Mouse (Mus musculus) cortical plate, adult 2 months (tissue): ENCODE results near the gene Pde8b. TPM values are rescaled to one million over a fixed set of nuclear protein-coding genes. Genes with fewer than 3 reads are reported as not detected.

Source experiments
- H3K27ac ChIP-seq: fragments of 200-500 bp; 2 replicates; pipeline ENCODE4 v1.5.1; 2012; ENCODE audit warnings: low read length, control low read depth, inconsistent platforms; ENCODE audit not compliant: insufficient read depth
- H3K4me1 ChIP-seq: fragments of 200-500 bp; 2 replicates; pipeline ENCODE4 v1.6.1; 2011; ENCODE audit warnings: low read length; ENCODE audit not compliant: control insufficient read depth, insufficient read depth
- H3K4me3 ChIP-seq: fragments of 200-500 bp; 2 replicates; pipeline ENCODE4 v1.5.1; 2011; ENCODE audit warnings: mild to moderate bottlenecking, low read length, control low read depth; ENCODE audit not compliant: insufficient read depth
- CTCF ChIP-seq: fragments of 200-500 bp; IDR thresholded peaks from 2 replicates; pipeline ENCODE4 v1.5.1; 2011; ENCODE audit warnings: mild to moderate bottlenecking, control low read depth, low read length; ENCODE audit not compliant: insufficient read depth; ENCODE audit errors: extremely low read depth
- POLR2A ChIP-seq: fragments of 200-500 bp; IDR thresholded peaks from 2 replicates; pipeline ENCODE4 v1.6.1; 2011; ENCODE audit warnings: mild to moderate bottlenecking, low read length, control low read depth; ENCODE audit not compliant: insufficient read depth; ENCODE audit errors: extremely low read depth
- polyA plus RNA-seq: library from polyadenylated mRNA; depleted of rRNA; stranded (reverse); fragments of >200 nt; gene quantifications from 2 replicates; pipeline ENCODE4 v1.2.3, GENCODE M21; 2012; rRNA removed

Gene Pde8b
- polyA plus RNA-seq, 1 experiment = 88.4 TPM

GRCm38 (mm10) chr13:95007281-95007680 is 242.9 kb downstream of the Pde8b start:
- TF ChIP-seq CTCF (no peak), POLR2A (no peak)
- H3K4me1 ChIP-seq = no peaks in the 10 kb centered on the region
- H3K27ac ChIP-seq = no peak overlapping the region
- no peak overlapping the region for H3K4me3 ChIP-seq

GRCm38 (mm10) chr13:94990516-94990915 is 259.6 kb downstream of the Pde8b start:
- no peaks in the 10 kb centered on the region for H3K4me1 ChIP-seq
- H3K27ac ChIP-seq = no peak overlapping the region
- TF ChIP-seq POLR2A = no peak
- H3K4me3 ChIP-seq = no peak overlapping the region

GRCm38 (mm10) chr13:94979081-94979480 is 271.1 kb downstream of the Pde8b start:
- Histone ChIP-seq H3K4me3 (no peak overlapping the region), H3K4me1 (no peaks in the 10 kb centered on the region), H3K27ac (no peak overlapping the region)
- TF ChIP-seq POLR2A (no peak), CTCF (no peak)

- TF ChIP-seq POLR2A = peak; percentile 16; the same call in 1 of the 2 replicates
- TF ChIP-seq CTCF = peak; percentile 54; the same call in 1 of the 2 replicates
- Histone ChIP-seq H3K4me3 (peak within 1 kb of the TSS; percentile 35), H3K4me1 (no peaks in the 10 kb centered on the region), H3K27ac (peak within 1 kb of the TSS; percentile 97)
These were observed 273.6 kb downstream of the Pde8b start, which contains the start of gene Wdr41 for GRCm38 (mm10) chr13:94976219-94977186. TSS of gene Wdr41 (plus strand) at chr13:94976344.

- Histone ChIP-seq H3K27ac (no peak overlapping the region), H3K4me1 (no peaks in the 10 kb centered on the region), H3K4me3 (peak overlapping the region; percentile 35)
- no peak for TF ChIP-seq CTCF
- no peak for TF ChIP-seq POLR2A
These were observed 274.3 kb downstream of the Pde8b start for GRCm38 (mm10) chr13:94975828-94976218.

Other genes with a start within 250 kb of the Pde8b start
- gene Zbed3, start 73.3 kb upstream of the Pde8b start, polyA plus RNA-seq = 19.5 and 19.8 TPM in 2 replicates
- 36.5 and 39.4 TPM in 2 replicates for gene Aggf1, start 125.0 kb upstream of the Pde8b start, polyA plus RNA-seq
- 21.0 and 23.9 TPM in 2 replicates for gene Crhbp, start 194.6 kb upstream of the Pde8b start, polyA plus RNA-seq
- gene S100z, start 228.4 kb upstream of the Pde8b start, polyA plus RNA-seq = not detected in 2 replicates